Mouse (Mus musculus) granulocyte monocyte progenitor cell, adult 5-6 weeks (primary cell): ENCODE results near the gene Ang4. TPM values are rescaled to one million over a fixed set of nuclear protein-coding genes. Genes with fewer than 3 reads are reported as not detected.

Source experiments
- ATAC-seq: replicated peaks from 2 replicates; pipeline ENCODE4 v1.8.0; 2016; ENCODE audit warnings: mild to moderate bottlenecking, moderate TSS enrichment, inconsistent platforms; ENCODE audit not compliant: poor library complexity, severe bottlenecking
- total RNA-seq, 2 experiments: library from RNA; stranded (forward) in 1 of 2; stranded (reverse) in 1 of 2; fragments of 200-712, 200-1000 nt in 1 of 2; fragments of >200 nt in 1 of 2; fragmentation: Nextera tagmentation in 1 of 2; gene quantifications; 2 replicates each; pipeline ENCODE4 v1.2.3; 2014 to 2017

The Ang4 gene
- not detected in 2 replicates for total RNA-seq (2014; fragmentation: Nextera tagmentation)
- total RNA-seq (2017): not detected in 2 replicates

GRCm38 (mm10) chr14:51773490-51773889 is at the start of gene Ang4:
Ang4 (minus strand) TSS chr14:51773590.
- ATAC-seq: no peak

GRCm38 (mm10) chr14:51799746-51800145 is 26.4 kb upstream of the Ang4 start, which contains the start of gene AY358078:
AY358078 (plus strand) TSS chr14:51800046.
- ATAC-seq: no peak

GRCm38 (mm10) chr14:51794106-51794505 is 20.7 kb upstream of the Ang4 start:
- ATAC-seq: no peak

DNA sequence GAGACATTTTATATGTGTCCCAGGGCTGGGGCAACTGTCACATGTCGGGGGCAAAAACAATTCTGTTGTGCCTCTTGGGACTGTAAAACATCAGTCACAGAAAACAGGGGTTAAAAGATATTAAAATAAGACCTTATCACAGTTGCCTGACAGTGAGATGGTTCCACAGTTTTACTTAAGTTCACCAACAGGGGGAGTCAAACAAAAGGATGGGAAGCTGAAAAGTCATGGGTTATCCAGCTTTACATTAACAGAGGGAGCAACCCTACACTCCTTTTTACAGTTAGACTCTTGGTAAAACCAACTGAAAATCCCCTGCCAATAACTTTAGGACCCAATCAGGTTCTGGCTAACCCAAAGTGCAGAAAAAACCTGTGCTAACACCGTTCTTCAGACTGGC is 15.8 kb upstream of the Ang4 start:
- ATAC-seq: no peak

GRCm38 (mm10) chr14:51787061-51787460 is 13.7 kb upstream of the Ang4 start:
- ATAC-seq: no peak

- no peak for ATAC-seq
Observed at GRCm38 (mm10) chr14:51786335-51786734, 12.9 kb upstream of the Ang4 start.

DNA sequence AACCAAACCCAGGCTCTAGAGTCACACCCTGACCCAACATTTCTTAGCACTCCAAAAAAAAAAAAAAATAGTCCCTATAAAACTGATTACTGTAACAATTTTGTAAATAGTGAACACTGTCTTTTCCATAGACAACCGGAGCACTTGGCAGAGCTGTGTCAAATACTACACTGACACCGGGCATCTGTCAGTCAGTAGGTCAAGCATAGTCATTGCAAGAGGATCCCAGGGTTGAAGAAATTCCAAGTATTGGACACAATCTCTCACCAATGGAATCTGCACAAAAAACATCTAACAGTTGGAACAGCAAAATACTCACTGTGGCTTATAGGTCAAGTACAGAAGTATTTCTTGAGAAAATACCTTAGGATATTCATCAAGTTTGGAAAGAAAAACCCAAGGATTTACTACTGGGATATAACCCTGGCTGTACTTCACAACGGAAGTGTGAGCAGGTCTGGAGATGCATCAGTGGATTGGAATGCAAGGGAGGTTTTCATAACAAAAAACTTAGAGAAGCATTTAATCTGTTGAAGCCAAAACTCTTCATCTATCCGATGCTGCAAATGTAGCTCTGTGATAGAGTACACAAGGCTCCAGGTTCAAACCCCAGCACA is 5.6 kb upstream of the Ang4 start:
- no peak for ATAC-seq

- ATAC-seq: no peak
Observed at GRCm38 (mm10) chr14:51777791-51778190, 4.4 kb upstream of the Ang4 start.

DNA sequence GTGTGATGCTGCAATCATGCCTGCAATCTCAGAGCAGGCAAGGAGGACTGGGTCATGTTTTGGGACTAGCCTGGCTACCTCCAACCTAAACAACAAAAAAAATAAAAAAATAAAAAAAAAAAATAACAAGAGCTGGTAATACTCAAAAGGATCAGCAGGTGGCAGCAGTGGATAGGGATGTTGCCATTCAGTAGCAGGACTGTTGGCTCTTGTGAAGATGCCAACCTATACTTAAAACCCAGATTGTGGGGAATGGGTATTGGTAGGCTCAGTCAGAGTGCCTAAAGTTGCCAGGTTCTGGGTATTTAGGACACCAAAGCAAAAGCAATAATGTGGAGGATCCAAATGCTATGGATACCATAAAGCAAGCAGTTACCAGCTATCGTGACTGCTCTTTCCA is 2.0 kb downstream of the Ang4 start:
- peak; percentile 83 for ATAC-seq

GRCm38 (mm10) chr14:51755944-51756343 is 17.4 kb downstream of the Ang4 start:
- ATAC-seq: no peak

DNA sequence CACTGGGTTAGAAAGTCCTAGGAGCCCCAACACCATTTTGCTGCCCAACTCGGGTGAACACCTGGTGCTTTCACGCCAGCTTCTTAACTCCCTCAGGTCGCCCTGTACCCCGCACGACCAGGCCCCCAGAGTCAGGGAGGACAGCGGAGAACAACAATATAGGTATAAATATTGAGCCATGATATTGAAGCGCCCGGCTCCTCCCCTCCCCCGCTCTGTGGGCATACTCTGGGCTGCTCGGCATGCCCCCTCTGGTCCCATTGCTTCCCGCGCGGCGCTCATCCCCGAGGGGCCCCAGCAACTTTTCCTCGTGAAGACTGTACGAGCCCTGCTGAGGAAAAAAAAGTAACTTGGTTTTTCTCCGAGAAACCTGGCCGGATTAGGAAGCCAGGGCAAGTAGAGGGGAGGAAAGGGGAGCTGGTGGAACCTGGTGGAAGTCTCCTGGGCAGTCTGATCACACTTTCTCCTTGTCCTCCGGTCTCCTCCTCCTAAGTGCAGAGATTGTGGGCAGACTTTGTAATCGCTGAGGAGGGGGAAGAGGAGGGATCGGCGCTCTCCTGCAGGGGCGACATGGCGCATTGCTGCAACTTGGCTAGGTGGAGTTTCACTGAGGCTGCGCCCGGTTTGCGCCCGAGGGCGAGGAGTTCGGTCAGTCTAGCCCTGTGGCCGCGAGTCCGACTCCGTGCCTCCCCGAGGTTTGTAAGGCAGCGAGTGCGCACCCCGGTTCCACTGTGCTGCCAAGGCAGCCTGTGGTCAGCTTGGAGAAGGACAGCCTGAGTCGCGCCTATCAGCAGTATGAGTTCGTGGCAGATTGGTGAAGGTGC is 32.8 kb downstream of the Ang4 start:
- peak; percentile 17; the same call in 1 of the 2 replicates for ATAC-seq

DNA sequence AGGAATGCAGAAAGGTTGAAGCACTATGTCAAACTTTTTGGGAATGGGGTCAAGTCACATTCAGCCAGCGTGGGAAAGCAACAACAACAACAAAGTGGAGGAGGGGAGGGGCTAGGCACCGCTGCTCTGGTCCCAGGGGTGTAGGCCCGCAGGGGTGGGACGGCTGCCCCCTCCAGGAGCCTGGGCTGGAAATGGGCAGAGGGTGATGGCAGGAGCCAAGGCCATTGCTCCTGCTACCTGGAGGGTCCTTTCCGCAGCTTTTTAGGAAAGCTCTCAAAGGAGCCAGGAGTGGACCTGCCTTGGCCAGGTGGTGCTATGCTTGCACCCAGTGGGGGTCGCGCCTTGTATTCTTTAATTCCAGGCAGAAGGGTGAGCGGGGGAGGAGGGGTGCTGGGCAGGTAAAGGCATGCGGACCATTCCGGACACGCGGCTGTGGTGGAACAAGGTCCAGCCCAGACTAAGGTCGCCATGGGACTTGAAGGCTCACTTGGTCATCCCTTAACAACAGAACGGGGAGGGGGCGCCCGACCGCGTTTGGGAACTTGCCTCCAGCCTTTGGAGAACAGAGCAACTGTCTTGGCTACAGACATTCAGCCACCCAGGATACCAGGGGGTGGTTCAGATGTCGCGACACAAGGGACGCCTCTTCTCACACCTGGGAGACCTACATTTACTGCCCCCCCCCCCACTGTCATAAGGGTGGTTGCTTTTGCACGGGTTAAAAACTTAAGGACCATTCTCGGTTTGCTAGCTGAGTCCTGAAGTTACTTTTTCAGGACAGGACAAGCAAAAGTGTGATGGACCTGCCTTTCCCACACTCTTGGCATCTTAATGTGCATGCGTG is 34.0 kb downstream of the Ang4 start:
- no peak for ATAC-seq

- peak; percentile 44 for ATAC-seq
Observed at GRCm38 (mm10) chr14:51738411-51739149, 34.8 kb downstream of the Ang4 start.

DNA sequence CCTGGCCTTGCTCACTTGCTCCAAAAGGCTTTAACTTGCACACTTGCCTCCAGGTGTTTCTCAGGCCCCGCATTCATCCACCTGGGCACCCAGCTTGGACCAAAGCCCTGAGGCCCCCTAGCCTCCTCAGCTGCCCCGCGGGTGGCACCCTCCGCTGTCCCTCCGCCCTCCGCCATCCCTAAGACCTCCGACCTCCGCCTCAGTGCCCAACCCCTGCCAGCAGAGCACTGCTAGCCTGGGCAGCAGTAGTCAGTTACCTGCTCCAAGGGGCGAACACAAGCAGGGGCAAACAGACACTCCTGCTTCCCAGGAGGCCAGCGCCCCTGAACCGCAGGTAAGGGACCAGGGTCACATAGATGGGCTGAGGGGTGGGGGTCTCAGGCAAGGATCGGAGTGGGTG is 35.4 kb downstream of the Ang4 start:
- no peak for ATAC-seq

DNA sequence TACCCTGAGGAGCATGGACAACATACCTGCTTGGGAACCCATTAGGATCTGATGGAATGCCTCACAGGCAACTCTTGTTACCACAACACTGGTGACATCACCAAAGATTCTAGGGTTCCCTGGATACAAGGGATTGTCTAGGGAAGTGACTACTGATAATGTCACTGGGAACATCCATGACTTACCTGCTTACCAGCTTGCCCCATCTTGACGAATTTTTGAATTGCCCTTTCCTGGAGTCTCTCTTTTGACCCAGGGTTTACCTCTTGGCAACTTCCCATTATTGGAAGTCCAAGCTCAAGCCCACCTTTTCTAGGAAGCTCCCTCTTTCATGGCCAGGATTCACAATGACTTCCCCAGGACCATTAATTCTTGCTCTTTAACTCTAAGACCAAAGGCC is 56.3 kb downstream of the Ang4 start, which contains the start of gene Gm5800:
Gm5800 (minus strand) TSS at position 101 of the 400 bp plus-strand sequence.
- ATAC-seq: no peak

Other genes starting within 250 kb of the Ang4 start
- not detected in 2 replicates for gene Gm5622, start 220.8 kb downstream of the Ang4 start, total RNA-seq (2014; fragmentation: Nextera tagmentation)
- gene Gm5622, start 220.8 kb downstream of the Ang4 start, total RNA-seq (2017): not detected in 2 replicates
- gene Gm17175, start 199.5 kb downstream of the Ang4 start, total RNA-seq (2014; fragmentation: Nextera tagmentation): not detected in 2 replicates
- not detected in 2 replicates for gene Gm17175, start 199.5 kb downstream of the Ang4 start, total RNA-seq (2017)
- gene Gm17174, start 181.5 kb downstream of the Ang4 start, total RNA-seq (2014; fragmentation: Nextera tagmentation): not detected in 2 replicates
- gene Gm17174, start 181.5 kb downstream of the Ang4 start, total RNA-seq (2017): not detected in 2 replicates
- gene Gm17078, start 162.3 kb downstream of the Ang4 start, total RNA-seq (2014; fragmentation: Nextera tagmentation): not detected in 2 replicates
- gene Gm17078, start 162.3 kb downstream of the Ang4 start, total RNA-seq (2017): not detected in 2 replicates
- gene Gm4181, start 137.9 kb downstream of the Ang4 start, total RNA-seq (2014; fragmentation: Nextera tagmentation): not detected in 2 replicates
- not detected in 2 replicates for gene Gm4181, start 137.9 kb downstream of the Ang4 start, total RNA-seq (2017)
- gene Gm17079, start 78.1 kb downstream of the Ang4 start, total RNA-seq (2014; fragmentation: Nextera tagmentation): not detected in 2 replicates
- gene Gm17079, start 78.1 kb downstream of the Ang4 start, total RNA-seq (2017): not detected in 2 replicates
- not detected in 2 replicates for gene Gm5800, start 56.4 kb downstream of the Ang4 start, total RNA-seq (2014; fragmentation: Nextera tagmentation)
- not detected in 2 replicates for gene Gm5800, start 56.4 kb downstream of the Ang4 start, total RNA-seq (2017)
- not detected in 2 replicates for gene AY358078, start 26.5 kb upstream of the Ang4 start, total RNA-seq (2014; fragmentation: Nextera tagmentation)
- gene AY358078, start 26.5 kb upstream of the Ang4 start, total RNA-seq (2017): not detected in 2 replicates
- not detected in 2 replicates for gene Ear6, start 80.1 kb upstream of the Ang4 start, total RNA-seq (2014; fragmentation: Nextera tagmentation)
- 2.1 and 2.7 TPM in 2 replicates for gene Ear6, start 80.1 kb upstream of the Ang4 start, total RNA-seq (2017)
- gene Mettl17, start 111.3 kb upstream of the Ang4 start, total RNA-seq (2014; fragmentation: Nextera tagmentation): 15.4 and 22.2 TPM in 2 replicates
- 13.1 and 34.7 TPM in 2 replicates for gene Mettl17, start 111.3 kb upstream of the Ang4 start, total RNA-seq (2017)
- gene Slc39a2, start 119.3 kb upstream of the Ang4 start, total RNA-seq (2014; fragmentation: Nextera tagmentation): 0.49 and 1.4 TPM in 2 replicates
- gene Slc39a2, start 119.3 kb upstream of the Ang4 start, total RNA-seq (2017): 0.09 and 0.21 TPM in 2 replicates
- 5.4 and 6.2 TPM in 2 replicates for gene Ndrg2, start 140.6 kb upstream of the Ang4 start, total RNA-seq (2014; fragmentation: Nextera tagmentation)
- gene Ndrg2, start 140.6 kb upstream of the Ang4 start, total RNA-seq (2017): 8.7 and 11.4 TPM in 2 replicates
- gene Tppp2, start 144.8 kb upstream of the Ang4 start, total RNA-seq (2014; fragmentation: Nextera tagmentation): not detected in 2 replicates
- gene Tppp2, start 144.8 kb upstream of the Ang4 start, total RNA-seq (2017): not detected in 2 replicates
- not detected in 2 replicates for gene Rnase13, start 149.2 kb upstream of the Ang4 start, total RNA-seq (2014; fragmentation: Nextera tagmentation)
- gene Rnase13, start 149.2 kb upstream of the Ang4 start, total RNA-seq (2017): not detected in 2 replicates
- 8.6 and 14.9 TPM in 2 replicates for gene Arhgef40, start 211.1 kb upstream of the Ang4 start, total RNA-seq (2014; fragmentation: Nextera tagmentation)
- 10.8 and 11.4 TPM in 2 replicates for gene Arhgef40, start 211.1 kb upstream of the Ang4 start, total RNA-seq (2017)
- not detected in 2 replicates for gene Tmem253, start 242.1 kb upstream of the Ang4 start, total RNA-seq (2014; fragmentation: Nextera tagmentation)
- not detected in 2 replicates for gene Tmem253, start 242.1 kb upstream of the Ang4 start, total RNA-seq (2017)
- 11.3 and 20.1 TPM in 2 replicates for gene Zfp219, start 247.1 kb upstream of the Ang4 start, total RNA-seq (2014; fragmentation: Nextera tagmentation)
- 13.6 and 17.0 TPM in 2 replicates for gene Zfp219, start 247.1 kb upstream of the Ang4 start, total RNA-seq (2017)